Mouse (Mus musculus) kidney, postnatal 0 days (tissue): ENCODE data around the gene Gm9936. TPM values are rescaled to one million over a fixed set of nuclear protein-coding genes. Genes with fewer than 3 reads are reported as not detected.
"Not testable (repeated sequence)": the region's sequence is repeated elsewhere in the genome, so short reads cannot be mapped to it uniquely, and the experiment has no call there.

Source experiments
- ATAC-seq: fragments of 200-750 bp; cut with Nextera tagmentation; replicated peaks from 2 replicates; pipeline ENCODE4 v1.8.0; 2017; ENCODE audit warnings: low read depth, moderate number of reproducible peaks, moderate TSS enrichment, moderate library complexity; ENCODE audit not compliant: low FRiP score
- DNase-seq: peaks from one replicate; pipeline ENCODE4 v3.0.0-alpha.2; 2016; ENCODE audit warnings: low spot score
- H3K27ac ChIP-seq: fragments of 300-500 bp; sonication (generic); 2 replicates; pipeline ENCODE4 v1.5.1; 2014; ENCODE audit warnings: mild to moderate bottlenecking
- H3K27me3 ChIP-seq: fragments of 300-500 bp; sonication (generic); 2 replicates; pipeline ENCODE4 v1.6.1; 2014; ENCODE audit warnings: low read length, mixed read lengths; ENCODE audit not compliant: insufficient read depth
- H3K36me3 ChIP-seq: fragments of 300-500 bp; sonication (generic); 2 replicates; pipeline ENCODE4 v1.6.1; 2014; ENCODE audit warnings: low read length, mixed read lengths; ENCODE audit not compliant: insufficient read depth
- H3K4me1 ChIP-seq: fragments of 300-500 bp; sonication (generic); replicated peaks from 2 replicates; pipeline ENCODE4 v1.6.1; 2014; ENCODE audit warnings: antibody characterized with exemption, low read length, mixed read lengths; ENCODE audit not compliant: insufficient read depth
- H3K4me2 ChIP-seq: fragments of 300-500 bp; sonication (generic); 2 replicates; pipeline ENCODE4 v1.6.1; 2014; ENCODE audit warnings: mild to moderate bottlenecking, low read length, moderate library complexity, mixed read lengths
- H3K4me3 ChIP-seq: fragments of 300-500 bp; sonication (generic); replicated peaks from 2 replicates; pipeline ENCODE4 v1.5.1; 2014; ENCODE audit warnings: low read depth, low read length
- H3K9ac ChIP-seq: fragments of 300-500 bp; sonication (generic); 2 replicates; pipeline ENCODE4 v1.6.1; 2014; ENCODE audit warnings: low read depth, low read length
- H3K9me3 ChIP-seq: fragments of 300-500 bp; sonication (generic); replicated peaks from 2 replicates; pipeline ENCODE4 v1.6.1; 2016; ENCODE audit warnings: low read length, inconsistent platforms, mixed read lengths
- CTCF ChIP-seq: IDR thresholded peaks from 2 replicates; pipeline ENCODE4 v1.5.1; 2016; ENCODE audit warnings: antibody characterized with exemption, low read depth, mild to moderate bottlenecking, moderate library complexity
- WGBS: fragments of 180-500 bp; shearing (Covaris S2); extraction: QIAGEN DNeasy Blood & Tissue Kit; methylation state at CpG from one replicate; pipeline ENCODE4 v1.1.7; 2014; 5-methylcytosine and 5-hydroxymethylcytosine counted together
- polyA plus RNA-seq: library from polyadenylated mRNA; unstranded; fragments of >200 nt; fragmentation: Nextera tagmentation; extraction: Ambion mirVana; gene quantifications from 2 replicates; pipeline ENCODE4 v1.2.1, GENCODE M21; 2015

Gm9936 gene
- polyA plus RNA-seq, 1 experiment from 2014 or later = not detected

DNA sequence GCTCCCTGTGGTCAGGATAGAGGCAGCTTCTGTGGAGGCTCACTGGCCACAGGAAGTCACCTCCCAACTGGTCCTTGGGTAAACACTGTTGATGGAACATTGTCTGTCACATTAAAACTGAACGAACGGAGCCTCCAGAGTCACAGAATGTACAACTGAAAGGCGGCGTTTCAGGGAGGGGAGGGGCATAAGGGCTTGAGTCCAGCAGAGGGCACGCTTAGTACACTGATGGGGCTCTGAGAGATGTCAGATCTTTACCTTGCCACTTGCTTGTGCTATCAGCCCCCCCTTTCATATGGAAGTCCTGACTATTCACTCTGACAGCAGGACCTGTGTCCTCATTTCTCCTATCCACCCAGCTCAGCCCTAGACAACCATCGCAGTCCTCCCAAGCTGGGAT, 17.4 kb upstream of the Gm9936 start:
- Histone ChIP-seq H3K4me3 (no peak overlapping the region), H3K27ac (no peak overlapping the region), H3K4me1 (0 out of 2 replicates have a peak, but pooled peaks cover 3% of the 10 kb centered on the region), H3K9ac (no peak overlapping the region), H3K4me2 (peak overlapping the region; percentile 8; the same call in 1 of the 2 replicates), H3K9me3 (no peaks in the 10 kb centered on the region), H3K27me3 (no peaks in the 10 kb centered on the region), H3K36me3 (no peaks in the 10 kb centered on the region)
- peak; percentile 54 for DNase-seq
- peak; percentile 64 for TF ChIP-seq CTCF
- WGBS = 41% methylated on average over 6 of the region's 6 CpGs
- 0 out of 2 replicates have a peak, but pooled peaks have one; percentile 36 for ATAC-seq

DNA sequence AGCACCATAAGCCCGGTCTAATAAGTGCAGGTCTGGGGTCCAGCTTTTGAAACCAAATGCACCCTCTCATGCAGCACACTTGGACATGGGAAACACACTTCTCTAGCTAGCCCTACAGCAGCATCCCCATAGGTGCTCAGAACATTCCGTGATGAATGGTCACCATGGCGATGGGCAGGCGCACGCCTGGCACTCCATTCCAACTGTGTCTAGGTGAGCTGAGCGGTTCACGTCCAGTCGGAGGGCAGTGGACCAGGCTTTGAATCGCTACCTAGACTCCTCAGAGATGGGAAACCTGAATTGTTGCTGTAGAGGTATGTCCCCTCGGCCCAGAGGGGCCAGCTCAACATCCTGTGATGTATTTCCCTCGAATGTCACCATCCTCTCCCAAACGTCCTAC, 6.8 kb upstream of the Gm9936 start:
- no peaks in the 10 kb centered on the region for H3K36me3 ChIP-seq
- H3K27ac ChIP-seq = no peak overlapping the region
- no peak overlapping the region for H3K4me2 ChIP-seq
- TF ChIP-seq CTCF = no peak
- H3K4me1 ChIP-seq = 0 out of 2 replicates have a peak, but pooled peaks cover 3% of the 10 kb centered on the region
- ATAC-seq (no peak), DNase-seq (no peak)
- H3K9me3 ChIP-seq = no peaks in the 10 kb centered on the region
- H3K27me3 ChIP-seq = no peaks in the 10 kb centered on the region
- no peak overlapping the region for H3K9ac ChIP-seq
- WGBS = 89% methylated on average over 12 of the region's 12 CpGs
- H3K4me3 ChIP-seq = no peak overlapping the region

DNA sequence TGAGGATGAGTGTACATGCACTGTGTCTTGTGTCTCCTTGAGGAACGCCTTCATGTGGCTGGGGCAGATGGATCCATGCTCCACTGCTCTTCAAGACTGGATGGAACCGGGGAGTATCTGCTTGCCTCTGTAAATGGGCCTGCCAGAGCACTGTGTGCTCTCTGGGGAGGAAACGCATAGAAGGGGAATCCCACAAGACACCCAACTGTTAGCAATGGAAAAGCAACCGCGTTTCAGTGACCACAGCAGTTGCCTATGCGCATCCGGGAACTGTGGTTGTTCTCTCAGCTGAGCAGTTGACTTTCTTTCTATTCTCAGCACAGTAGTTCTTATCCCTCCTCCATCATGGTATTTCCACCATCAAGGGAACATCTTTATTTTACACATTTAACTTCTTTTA, 6.3 kb upstream of the Gm9936 start:
- DNase-seq = no peak
- no peak for ATAC-seq
- WGBS = 72% methylated on average over 7 of the region's 7 CpGs
- Histone ChIP-seq H3K27ac (no peak overlapping the region), H3K9ac (no peak overlapping the region), H3K4me2 (no peak overlapping the region), H3K4me1 (0 out of 2 replicates have a peak, but pooled peaks cover 3% of the 10 kb centered on the region), H3K36me3 (no peaks in the 10 kb centered on the region), H3K9me3 (no peaks in the 10 kb centered on the region), H3K4me3 (no peak overlapping the region), H3K27me3 (no peaks in the 10 kb centered on the region)
- no peak for TF ChIP-seq CTCF

DNA sequence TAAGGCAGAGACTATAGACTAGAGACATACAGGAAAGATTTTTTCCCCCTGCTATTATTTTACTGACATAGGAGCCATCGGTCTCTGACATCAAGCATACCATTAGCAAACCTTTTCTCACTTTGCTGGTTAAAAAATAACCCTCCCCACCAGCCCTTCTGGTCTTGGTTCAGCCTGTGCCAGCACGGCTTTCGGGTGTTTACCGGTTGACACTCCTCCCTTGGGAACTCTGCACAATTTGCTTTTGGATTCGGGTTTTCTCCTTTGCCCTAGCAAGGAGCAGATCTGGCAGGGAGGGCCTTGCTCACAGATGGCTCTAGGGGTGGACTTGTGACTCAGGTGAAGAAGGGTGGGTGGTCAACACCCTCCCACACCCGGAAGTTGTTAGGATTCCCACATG, 3.2 kb upstream of the Gm9936 start:
- 52% methylated on average over 6 of the region's 6 CpGs for WGBS
- no peaks in the 10 kb centered on the region for H3K27me3 ChIP-seq
- no peak for TF ChIP-seq CTCF
- no peak overlapping the region for H3K9ac ChIP-seq
- H3K27ac ChIP-seq = no peak overlapping the region
- no peak overlapping the region for H3K4me3 ChIP-seq
- 0 out of 2 replicates have a peak, but pooled peaks cover 3% of the 10 kb centered on the region for H3K4me1 ChIP-seq
- no peaks in the 10 kb centered on the region for H3K36me3 ChIP-seq
- ATAC-seq (no peak), DNase-seq (no peak)
- H3K4me2 ChIP-seq = no peak overlapping the region
- H3K9me3 ChIP-seq = no peaks in the 10 kb centered on the region

GRCm38 (mm10) chr5:114859253-114859652, 771 bp upstream of the Gm9936 start:
- Histone ChIP-seq H3K36me3 (no peaks in the 10 kb centered on the region), H3K27ac (no peak overlapping the region), H3K4me1 (0 out of 2 replicates have a peak, but pooled peaks cover 3% of the 10 kb centered on the region), H3K4me2 (peak overlapping the region; percentile 42), H3K27me3 (no peaks in the 10 kb centered on the region), H3K9me3 (no peaks in the 10 kb centered on the region), H3K9ac (no peak overlapping the region), H3K4me3 (no peak overlapping the region)
- DNase-seq = peak; percentile 90
- ATAC-seq = no peak
- 5% methylated on average over 18 of the region's 18 CpGs for WGBS
- peak; percentile 83 for TF ChIP-seq CTCF

GRCm38 (mm10) chr5:114853364-114853763, 5.1 kb downstream of the Gm9936 start, which contains the start of gene 4930519G04Rik:
4930519G04Rik (plus strand) TSS chr5:114853664.
- H3K4me2 ChIP-seq, H3K9me3 ChIP-seq, H3K4me3 ChIP-seq, H3K9ac ChIP-seq, ATAC-seq, H3K27ac ChIP-seq, H3K4me1 ChIP-seq, DNase-seq, H3K36me3 ChIP-seq, H3K27me3 ChIP-seq: not testable (repeated sequence)
- WGBS = 68% methylated on average over 3 of the region's 5 CpGs
